Mouse (Mus musculus) liver, embryonic 11.5 days (tissue): ENCODE data around the gene Vgll4. TPM values are rescaled to one million over a fixed set of nuclear protein-coding genes. Genes with fewer than 3 reads are reported as not detected.
"Not testable (repeated sequence)": the region's sequence is repeated elsewhere in the genome, so short reads cannot be mapped to it uniquely, and the experiment has no call there.

Experiments
- ATAC-seq: fragments of 200-750 bp; cut with Nextera tagmentation; replicated peaks from 2 replicates; pipeline ENCODE4 v1.8.0; 2017; ENCODE audit warnings: moderate number of reproducible peaks, mild to moderate bottlenecking, moderate TSS enrichment, moderate library complexity; ENCODE audit not compliant: low FRiP score
- DNase-seq: peaks from one replicate; pipeline ENCODE4 v3.0.0-alpha.2; 2017; ENCODE audit warnings: low spot score
- H3K27ac ChIP-seq: fragments of 300-500 bp; sonication (generic); 2 replicates; pipeline ENCODE4 v1.5.1; 2014; ENCODE audit warnings: mild to moderate bottlenecking, low read depth, low read length, control low read depth
- H3K27me3 ChIP-seq: fragments of 300-500 bp; sonication (generic); replicated peaks from 2 replicates; pipeline ENCODE4 v1.6.1; 2014; ENCODE audit warnings: low read length, mixed read lengths; ENCODE audit not compliant: control insufficient read depth, insufficient read depth
- H3K36me3 ChIP-seq: fragments of 300-500 bp; sonication (generic); 2 replicates; pipeline ENCODE4 v1.6.1; 2014; ENCODE audit warnings: mild to moderate bottlenecking, low read length, moderate library complexity, mixed read lengths; ENCODE audit not compliant: control insufficient read depth, insufficient read depth
- H3K4me1 ChIP-seq: fragments of 300-500 bp; sonication (generic); replicated peaks from 2 replicates; pipeline ENCODE4 v1.6.1; 2014; ENCODE audit warnings: low read length, mixed read lengths; ENCODE audit not compliant: control insufficient read depth, insufficient read depth
- H3K4me2 ChIP-seq: fragments of 300-500 bp; sonication (generic); 2 replicates; pipeline ENCODE4 v1.6.1; 2014; ENCODE audit warnings: mild to moderate bottlenecking, control low read depth, moderate library complexity
- H3K4me3 ChIP-seq: fragments of 300-500 bp; sonication (generic); 2 replicates; pipeline ENCODE4 v1.5.1; 2014; ENCODE audit warnings: low read depth, low read length, control low read depth
- H3K9ac ChIP-seq: fragments of 300-500 bp; sonication (generic); 2 replicates; pipeline ENCODE4 v1.6.1; 2014; ENCODE audit warnings: low read depth, low read length, control low read depth
- H3K9me3 ChIP-seq: fragments of 300-500 bp; sonication (generic); 2 replicates; pipeline ENCODE4 v1.6.1; 2016; ENCODE audit warnings: low read length, inconsistent platforms, mixed read lengths; ENCODE audit not compliant: control insufficient read depth
- WGBS: fragments of 180-500 bp; shearing (Covaris S2); extraction: QIAGEN DNeasy Blood & Tissue Kit; methylation state at CpG from one replicate; pipeline ENCODE4 v1.1.7; 2014; 5-methylcytosine and 5-hydroxymethylcytosine counted together
- polyA plus RNA-seq: library from polyadenylated mRNA; unstranded; fragments of >200 nt; fragmentation: Nextera tagmentation; extraction: Ambion mirVana; gene quantifications from 2 replicates; pipeline ENCODE4 v1.2.1, GENCODE M21; 2014

Gene Vgll4
- polyA plus RNA-seq, 1 experiment from 2014 or later, result 37.8 TPM

- no peak overlapping the region for H3K27ac ChIP-seq
- no peak overlapping the region for H3K4me3 ChIP-seq
- H3K4me2 ChIP-seq, result peak overlapping the region; percentile 36; the same call in 1 of the 2 replicates
- DNase-seq (no peak), ATAC-seq (no peak)
- H3K4me1 ChIP-seq, result no peaks in the 10 kb centered on the region
- H3K9ac ChIP-seq, result no peak overlapping the region
- no peaks in the 10 kb centered on the region; the same call in 1 of the 2 replicates for H3K9me3 ChIP-seq
- H3K36me3 ChIP-seq, result no peaks in the 10 kb centered on the region
- 46% methylated on average over 11 of the region's 11 CpGs for WGBS
- no peaks in the 10 kb centered on the region for H3K27me3 ChIP-seq
Observed at GRCm38 (mm10) chr6:114930038-114930591, 39.7 kb downstream of the Vgll4 start.

- H3K36me3 ChIP-seq, result no peaks in the 10 kb centered on the region
- H3K9me3 ChIP-seq, result no peaks in the 10 kb centered on the region; the same call in 1 of the 2 replicates
- no peak for ATAC-seq
- H3K4me1 ChIP-seq, result no peaks in the 10 kb centered on the region
- H3K4me3 ChIP-seq, result no peak overlapping the region
- no peaks in the 10 kb centered on the region for H3K27me3 ChIP-seq
- H3K27ac ChIP-seq, result no peak overlapping the region
- H3K4me2 ChIP-seq, result no peak overlapping the region
- H3K9ac ChIP-seq, result no peak overlapping the region
- DNase-seq, result no peak
Observed at GRCm38 (mm10) chr6:114929346-114929745, 40.4 kb downstream of the Vgll4 start.

GRCm38 (mm10) chr6:114928462-114928861 lies 41.3 kb downstream of the Vgll4 start:
- Histone ChIP-seq H3K9me3 (no peaks in the 10 kb centered on the region; the same call in 1 of the 2 replicates), H3K27me3 (no peaks in the 10 kb centered on the region), H3K27ac (no peak overlapping the region), H3K36me3 (no peaks in the 10 kb centered on the region), H3K4me2 (no peak overlapping the region), H3K4me1 (no peaks in the 10 kb centered on the region), H3K9ac (no peak overlapping the region), H3K4me3 (no peak overlapping the region)
- 8% methylated on average over 4 of the region's 4 CpGs for WGBS
- ATAC-seq (no peak), DNase-seq (no peak)

GRCm38 (mm10) chr6:114927400-114927799 lies 42.4 kb downstream of the Vgll4 start:
- ATAC-seq, result no peak
- Histone ChIP-seq H3K4me1 (no peaks in the 10 kb centered on the region), H3K4me2 (no peak overlapping the region), H3K9ac (no peak overlapping the region), H3K27ac (no peak overlapping the region), H3K4me3 (no peak overlapping the region), H3K9me3 (no peaks in the 10 kb centered on the region; the same call in 1 of the 2 replicates), H3K36me3 (no peaks in the 10 kb centered on the region), H3K27me3 (no peaks in the 10 kb centered on the region)
- 84% methylated on average over 5 of the region's 5 CpGs for WGBS
- no peak for DNase-seq

- H3K36me3 ChIP-seq, result no peaks in the 10 kb centered on the region
- DNase-seq (no peak), ATAC-seq (no peak)
- no peak overlapping the region for H3K9ac ChIP-seq
- no peak overlapping the region for H3K4me2 ChIP-seq
- WGBS, result 33% methylated on average over 6 of the region's 6 CpGs
- H3K4me1 ChIP-seq, result no peaks in the 10 kb centered on the region
- H3K27ac ChIP-seq, result no peak overlapping the region
- no peaks in the 10 kb centered on the region; the same call in 1 of the 2 replicates for H3K9me3 ChIP-seq
- H3K4me3 ChIP-seq, result no peak overlapping the region
- H3K27me3 ChIP-seq, result no peaks in the 10 kb centered on the region
Observed at GRCm38 (mm10) chr6:114926369-114927157, 43.2 kb downstream of the Vgll4 start.

- Histone ChIP-seq H3K9me3 (no peaks in the 10 kb centered on the region; the same call in 1 of the 2 replicates), H3K27ac (no peak overlapping the region), H3K27me3 (no peaks in the 10 kb centered on the region), H3K9ac (no peak overlapping the region), H3K4me3 (no peak overlapping the region), H3K4me1 (no peaks in the 10 kb centered on the region), H3K36me3 (no peaks in the 10 kb centered on the region), H3K4me2 (no peak overlapping the region)
- ATAC-seq (no peak), DNase-seq (no peak)
- WGBS, result 90% methylated on average over 4 of the region's 4 CpGs
Observed at GRCm38 (mm10) chr6:114925196-114925595, 44.6 kb downstream of the Vgll4 start.

- not testable (repeated sequence) for H3K27ac ChIP-seq, H3K36me3 ChIP-seq, ATAC-seq, DNase-seq, H3K27me3 ChIP-seq, H3K4me3 ChIP-seq, H3K9ac ChIP-seq, H3K4me2 ChIP-seq, H3K9me3 ChIP-seq
- peaks cover 22% of the 10 kb centered on the region for H3K4me1 ChIP-seq
- WGBS, result 57% methylated on average over 7 of the region's 7 CpGs
Observed at GRCm38 (mm10) chr6:114922355-114923096, 47.3 kb downstream of the Vgll4 start.

- Histone ChIP-seq H3K9me3 (no peaks in the 10 kb centered on the region; the same call in 1 of the 2 replicates), H3K9ac (peak overlapping the region; percentile 68), H3K4me1 (peaks cover 30% of the 10 kb centered on the region), H3K4me2 (peak overlapping the region; percentile 85), H3K27ac (peak overlapping the region; percentile 51), H3K4me3 (peak overlapping the region; percentile 66), H3K27me3 (no peaks in the 10 kb centered on the region), H3K36me3 (peaks cover 3% of the 10 kb centered on the region; the same call in 1 of the 2 replicates)
- ATAC-seq (peak; percentile 89), DNase-seq (peak; percentile 81)
- 7% methylated on average over 15 of the region's 15 CpGs for WGBS
Observed at GRCm38 (mm10) chr6:114921632-114922354, 48.0 kb downstream of the Vgll4 start.
